In genomic region chr10:80819406-80819805, GRCm38 (mm10) we compare ENCODE assay signal across 22 mouse cellular contexts. TPM values are rescaled to one million over a fixed set of nuclear protein-coding genes. Genes with fewer than 3 reads are reported as not detected.
DNase-seq lines count a peak whose midpoint lies in the region; ATAC-seq lines count a peak whose summit lies in the region.
"Had no signal": no experiment of that assay in that cellular context is flagged by ENCODE, and none has a peak within 500 bp of the region (broad histone marks: within the 10 kb centered on the region; RNA-seq: fewer than 3 reads in every experiment).

No protein-coding gene starts in this region.

- no peaks in the 10 kb centered on the region for H3K36me3 ChIP-seq in liver, embryonic 16.5 days (ENCODE audit: control insufficient read depth, insufficient read depth)
- H3K36me3 ChIP-seq in heart, embryonic 11.5 days (ENCODE audit: control insufficient read depth, insufficient read depth, low read length): no peaks in the 10 kb centered on the region
- H3K36me3 ChIP-seq: forebrain, embryonic 15.5 days; heart, embryonic 10.5 days; limb, embryonic 13.5 days had no signal

- H3K4me3 ChIP-seq in liver, embryonic 16.5 days (ENCODE audit: low read depth, low read length): no peak overlapping the region
- H3K4me3 ChIP-seq in heart, embryonic 11.5 days (ENCODE audit: low read depth, low read length): no peak overlapping the region
- H3K4me3 ChIP-seq: forebrain, embryonic 15.5 days; heart, embryonic 10.5 days; layer of hippocampus, adult 2 months; left cerebral cortex, adult 2 months; limb, embryonic 13.5 days; megakaryocyte, embryonic 14.5 days had no signal

- H3K9me3 ChIP-seq in liver, embryonic 16.5 days (replicated peaks; ENCODE audit: control insufficient read depth, low read length): no peaks in the 10 kb centered on the region
- H3K9me3 ChIP-seq in heart, embryonic 11.5 days (replicated peaks; ENCODE audit: control insufficient read depth, low read length): no peaks in the 10 kb centered on the region
- H3K9me3 ChIP-seq: forebrain, embryonic 15.5 days; heart, embryonic 10.5 days; limb, embryonic 13.5 days; megakaryocyte, embryonic 14.5 days had no signal

- H3K27me3 ChIP-seq in liver, embryonic 16.5 days (ENCODE audit: control insufficient read depth, insufficient read depth, low read depth, low read length): no peaks in the 10 kb centered on the region
- H3K27me3 ChIP-seq in heart, embryonic 11.5 days (ENCODE audit: control insufficient read depth, insufficient read depth, low read length): no peaks in the 10 kb centered on the region
- H3K27me3 ChIP-seq: forebrain, embryonic 15.5 days; limb, embryonic 13.5 days had no signal

- DNase-seq in kidney, adult 18-20 months: peak; percentile 64
- no peak for DNase-seq in kidney, postnatal 4 days
- peak; percentile 87 for DNase-seq in kidney, adult 9 months
- peak; percentile 81 to 84 for DNase-seq in kidney, postnatal 36 days
- DNase-seq in right cerebral cortex, adult 18-20 months: no peak
- DNase-seq in urinary bladder, adult 2 months (ENCODE audit: low spot score): no peak
- DNase-seq: adrenal gland, postnatal 36 days; cerebellum, adult 9-11 months; gastrocnemius, postnatal 36 days; heart, postnatal 14 days; thymus, postnatal 36 days had no signal

- peak overlapping the region; percentile 41; the same call in 1 of the 2 replicates for H3K4me2 ChIP-seq in liver, embryonic 16.5 days (ENCODE audit: low read depth, low read length)
- no peak overlapping the region for H3K4me2 ChIP-seq in heart, embryonic 11.5 days
- H3K4me2 ChIP-seq: forebrain, embryonic 15.5 days; limb, embryonic 13.5 days had no signal

- H3K27ac ChIP-seq in liver, embryonic 16.5 days (ENCODE audit: low read length): peak overlapping the region; percentile 85
- H3K27ac ChIP-seq in heart, embryonic 11.5 days (ENCODE audit: low read depth, low read length): no peak overlapping the region
- H3K27ac ChIP-seq: forebrain, embryonic 15.5 days; heart, embryonic 10.5 days; layer of hippocampus, adult 2 months; left cerebral cortex, adult 2 months; limb, embryonic 13.5 days had no signal

- 42% methylated on average over 3 of the region's 3 CpGs for WGBS in liver, embryonic 16.5 days (ENCODE audit: insufficient replicate concordance)
- WGBS in heart, embryonic 11.5 days (ENCODE audit: insufficient replicate concordance): 51% methylated on average over 3 of the region's 3 CpGs

- peak; percentile 30 for ATAC-seq in liver, embryonic 16.5 days (ENCODE audit: low read depth)
- no peak for ATAC-seq in heart, embryonic 11.5 days (replicated peaks; ENCODE audit: insufficient number of reproducible peaks, low FRiP score, low TSS enrichment)
- ATAC-seq: forebrain, embryonic 15.5 days; inflammation-experienced regulatory T-cells, adult 6 months; lung, postnatal 0 days; midbrain, embryonic 16.5 days had no signal

- H3K9ac ChIP-seq in liver, embryonic 16.5 days (ENCODE audit: low read depth, low read length): peak overlapping the region; percentile 50
- H3K9ac ChIP-seq in heart, embryonic 11.5 days (ENCODE audit: low read depth, low read length): no peak overlapping the region; the same call in 1 of the 2 replicates
- H3K9ac ChIP-seq: forebrain, embryonic 15.5 days; limb, embryonic 13.5 days had no signal

- peaks cover 40% of the 10 kb centered on the region for H3K4me1 ChIP-seq in liver, embryonic 16.5 days (ENCODE audit: control insufficient read depth, low read depth, low read length)
- no peaks in the 10 kb centered on the region for H3K4me1 ChIP-seq in heart, embryonic 11.5 days (ENCODE audit: control insufficient read depth, insufficient read depth, low read length)
- H3K4me1 ChIP-seq: forebrain, embryonic 15.5 days; limb, embryonic 13.5 days had no signal

RNA-seq across cellular contexts. Expression of gene Jsrp1, which starts 6.1 kb away (rescaled TPM):
- 0.54 and 1.2 TPM in 2 replicates for polyA plus RNA-seq in liver, embryonic 16.5 days (2015; fragmentation: Nextera tagmentation; extraction: Ambion mirVana)
- 8.0 and 10.0 TPM in 2 replicates for polyA plus RNA-seq in heart, embryonic 11.5 days (2014; fragmentation: Nextera tagmentation; extraction: Ambion mirVana)
- polyA plus RNA-seq in urinary bladder, adult 2 months (2012; rRNA removed): 1.0 and 1.3 TPM in 2 replicates
- polyA plus RNA-seq: inflammation-experienced regulatory T-cells, adult 6 months had no signal

RNA-seq across cellular contexts. Expression of gene Oaz1, which starts 7.0 kb away (rescaled TPM):
- polyA plus RNA-seq in liver, embryonic 16.5 days (2015; fragmentation: Nextera tagmentation; extraction: Ambion mirVana): 1,363 and 1,382 TPM in 2 replicates
- polyA plus RNA-seq in heart, embryonic 11.5 days (2014; fragmentation: Nextera tagmentation; extraction: Ambion mirVana): 1,894 and 1,935 TPM in 2 replicates
- polyA plus RNA-seq in urinary bladder, adult 2 months (2012; rRNA removed): 566 and 709 TPM in 2 replicates

RNA-seq across cellular contexts. Expression of gene Amh, which starts 14.4 kb away (rescaled TPM):
- polyA plus RNA-seq in liver, embryonic 16.5 days (2015; fragmentation: Nextera tagmentation; extraction: Ambion mirVana): 0.08 TPM in 1 of 2 replicates, not detected in the other
- polyA plus RNA-seq in heart, embryonic 11.5 days (2014; fragmentation: Nextera tagmentation; extraction: Ambion mirVana): 0.11 TPM in 1 of 2 replicates, not detected in the other
- polyA plus RNA-seq in urinary bladder, adult 2 months (2012; rRNA removed): 0.40 and 0.62 TPM in 2 replicates
- polyA plus RNA-seq: heart, embryonic 10.5 days; inflammation-experienced regulatory T-cells, adult 6 months; limb, embryonic 13.5 days; midbrain, embryonic 16.5 days had no signal

RNA-seq across cellular contexts. Expression of gene Plekhj1, which starts 21.0 kb away (rescaled TPM):
- polyA plus RNA-seq in liver, embryonic 16.5 days (2015; fragmentation: Nextera tagmentation; extraction: Ambion mirVana): 61.4 and 64.7 TPM in 2 replicates
- 89.0 and 97.7 TPM in 2 replicates for polyA plus RNA-seq in heart, embryonic 11.5 days (2014; fragmentation: Nextera tagmentation; extraction: Ambion mirVana)
- polyA plus RNA-seq in urinary bladder, adult 2 months (2012; rRNA removed): 60.6 and 79.2 TPM in 2 replicates

RNA-seq across cellular contexts. Expression of gene Sf3a2, which starts 21.4 kb away (rescaled TPM):
- 23.4 and 30.1 TPM in 2 replicates for polyA plus RNA-seq in liver, embryonic 16.5 days (2015; fragmentation: Nextera tagmentation; extraction: Ambion mirVana)
- 68.6 and 68.7 TPM in 2 replicates for polyA plus RNA-seq in heart, embryonic 11.5 days (2014; fragmentation: Nextera tagmentation; extraction: Ambion mirVana)
- polyA plus RNA-seq in urinary bladder, adult 2 months (2012; rRNA removed): 47.0 and 47.7 TPM in 2 replicates

Comparison
In these comparisons a context has a peak if more than half of its experiments do, and no peak if none do; other contexts are left out.
1. DNase-seq: peak in kidney, adult 18-20 months (single experiment), kidney, adult 9 months (single experiment) and kidney, postnatal 36 days (2 of 2); none in kidney, postnatal 4 days (0 of 2), right cerebral cortex, adult 18-20 months (single experiment) and urinary bladder, adult 2 months (single experiment).